ENCODE assay signal across 8 mouse cellular contexts in genomic region chr13:24374606-24375005, GRCm38 (mm10). TPM values are rescaled to one million over a fixed set of nuclear protein-coding genes. Genes with fewer than 3 reads are reported as not detected.
DNase-seq lines count a peak whose midpoint lies in the region; ATAC-seq lines count a peak whose summit lies in the region.
"Not testable (repeated sequence)": the region's sequence is repeated elsewhere in the genome, so short reads cannot be mapped to it uniquely, and the experiment has no call there.
"Had no signal": no experiment of that assay in that cellular context is flagged by ENCODE, and none has a peak within 500 bp of the region (broad histone marks: within the 10 kb centered on the region; RNA-seq: fewer than 3 reads in every experiment).

No protein-coding gene starts in this region.

- not testable (repeated sequence) for H3K9ac ChIP-seq in liver, embryonic 11.5 days (ENCODE audit: low read depth, low read length)

- ATAC-seq in liver, embryonic 11.5 days (replicated peaks; ENCODE audit: low FRiP score): not testable (repeated sequence)
- ATAC-seq in neutrophil, adult 5-6 weeks (ENCODE audit: extremely low read depth, insufficient number of reproducible peaks, low FRiP score, poor library complexity, severe bottlenecking): 0 out of 2 replicates have a peak, but pooled peaks have one; percentile 2

- not testable (repeated sequence) for H3K27me3 ChIP-seq in liver, embryonic 11.5 days (replicated peaks; ENCODE audit: control insufficient read depth, insufficient read depth, low read length)

- H3K27ac ChIP-seq in liver, embryonic 11.5 days (ENCODE audit: low read depth, low read length): not testable (repeated sequence)

- H3K9me3 ChIP-seq in liver, embryonic 11.5 days (ENCODE audit: control insufficient read depth, low read length): not testable (repeated sequence)

- H3K4me1 ChIP-seq in liver, embryonic 11.5 days (replicated peaks; ENCODE audit: control insufficient read depth, insufficient read depth, low read length): not testable (repeated sequence)

- WGBS in liver, embryonic 11.5 days: 65% methylated on average over 6 of the region's 6 CpGs

- peak; percentile 47 for DNase-seq in CD4-positive, CD25-positive, alpha-beta regulatory T cell, adult 2 months (ENCODE audit: low read depth, low spot score)
- DNase-seq in T-cell, adult 2 months (ENCODE audit: low spot score): peak; percentile 76
- DNase-seq in heart, adult 11 months: peak; percentile 92
- peak; percentile 20 for DNase-seq in liver, embryonic 11.5 days (ENCODE audit: low spot score)
- peak; percentile 86 for DNase-seq in thymus, postnatal 0 days (ENCODE audit: low spot score)
- peak; percentile 78 for DNase-seq in thymus, postnatal 4 days

- not testable (repeated sequence) for H3K4me3 ChIP-seq in liver, embryonic 11.5 days (ENCODE audit: low read depth, low read length)

- not testable (repeated sequence) for H3K36me3 ChIP-seq in liver, embryonic 11.5 days (ENCODE audit: control insufficient read depth, insufficient read depth, low read length)

- H3K4me2 ChIP-seq in liver, embryonic 11.5 days: not testable (repeated sequence)

RNA-seq across cellular contexts. Expression of gene Cmah, which starts 47.4 kb away (rescaled TPM):
- 3.2 and 4.3 TPM in 2 replicates for polyA plus RNA-seq in liver, embryonic 11.5 days (2014; fragmentation: Nextera tagmentation; extraction: Ambion mirVana)
- total RNA-seq in neutrophil, adult 5-6 weeks (2017): 179 and 208 TPM in 2 replicates
- 18.5 and 32.8 TPM in 2 replicates for polyA plus RNA-seq in thymus, postnatal 0 days (2015; fragmentation: Nextera tagmentation; extraction: Ambion mirVana)
- total RNA-seq: forebrain, postnatal 0 days had no signal

Comparison
In these comparisons a context has a peak if more than half of its experiments do, and no peak if none do; other contexts are left out.
1. DNase-seq: peak in every context shown above with its lines; median percentile 92 in heart, adult 11 months; 86 in thymus, postnatal 0 days; 78 in thymus, postnatal 4 days; 76 in T-cell, adult 2 months; 47 in CD4-positive, CD25-positive, alpha-beta regulatory T cell, adult 2 months; 20 in liver, embryonic 11.5 days.